Mouse (Mus musculus): ENCODE results near the gene Grin1. TPM values are rescaled to one million over a fixed set of nuclear protein-coding genes. Genes with fewer than 3 reads are reported as not detected.
A peak's percentile ranks its signal among the peaks of the same experiment; 100 is the strongest.

Gene Grin1
- polyA plus RNA-seq, 1 experiment from 2014 or later, result 11.3 TPM

- Histone ChIP-seq H3K4me1 (no peaks in the 10 kb centered on the region), H3K36me3 (peaks cover 92% of the 10 kb centered on the region), H3K4me2 (replicated peaks) (no peak overlapping the region), H3K4me3 (no peak overlapping the region), H3K27ac (no peak overlapping the region), H3K27me3 (replicated peaks) (no peaks in the 10 kb centered on the region), H3K9me3 (no peaks in the 10 kb centered on the region), H3K9ac (no peak overlapping the region)
- no peak for ATAC-seq (ENCODE audit: low FRiP score, low read depth)
- 96% methylated on average over 7 of the region's 7 CpGs for WGBS
Measured at GRCm38 (mm10) chr2:25348162-25348561, 29.2 kb upstream of the Grin1 start.

GRCm38 (mm10) chr2:25338303-25338702, 19.3 kb upstream of the Grin1 start:
- ATAC-seq (ENCODE audit: low FRiP score, low read depth), result no peak
- Histone ChIP-seq H3K9ac (no peak overlapping the region), H3K27me3 (replicated peaks) (no peaks in the 10 kb centered on the region), H3K4me3 (no peak overlapping the region), H3K4me1 (peaks cover 7% of the 10 kb centered on the region), H3K4me2 (replicated peaks) (no peak overlapping the region), H3K9me3 (no peaks in the 10 kb centered on the region), H3K27ac (no peak overlapping the region), H3K36me3 (peaks cover 83% of the 10 kb centered on the region)
- WGBS, result 92% methylated on average over 6 of the region's 6 CpGs

GRCm38 (mm10) chr2:25333569-25333968, 14.6 kb upstream of the Grin1 start:
- Histone ChIP-seq H3K36me3 (peaks cover 46% of the 10 kb centered on the region), H3K4me2 (replicated peaks) (peak overlapping the region; percentile 95), H3K27ac (no peak overlapping the region), H3K9ac (peak overlapping the region; percentile 85; the same call in 1 of the 2 replicates), H3K4me1 (peaks cover 17% of the 10 kb centered on the region), H3K27me3 (replicated peaks) (no peaks in the 10 kb centered on the region), H3K9me3 (no peaks in the 10 kb centered on the region), H3K4me3 (peak overlapping the region; percentile 86)
- ATAC-seq (ENCODE audit: low FRiP score, low read depth), result no peak
- 76% methylated on average over 2 of the region's 2 CpGs for WGBS

GRCm38 (mm10) chr2:25332286-25333160, 13.5 kb upstream of the Grin1 start, which contains the start of gene Man1b1:
Gene Man1b1, plus strand, starts transcription at chr2:25332338.
- Histone ChIP-seq H3K36me3 (peaks cover 36% of the 10 kb centered on the region), H3K9me3 (no peaks in the 10 kb centered on the region), H3K4me2 (replicated peaks) (peak within 1 kb of the TSS; percentile 95), H3K27ac (peak within 1 kb of the TSS; percentile 77), H3K4me3 (peak within 1 kb of the TSS; percentile 86), H3K9ac (peak within 1 kb of the TSS; percentile 85), H3K4me1 (peaks cover 17% of the 10 kb centered on the region), H3K27me3 (replicated peaks) (no peaks in the 10 kb centered on the region)
- peak; percentile 97 for ATAC-seq (ENCODE audit: low FRiP score, low read depth)
- WGBS, result under 1% methylated on average over 78 of the region's 78 CpGs

- Histone ChIP-seq H3K27ac (no peak overlapping the region), H3K4me1 (peaks cover 17% of the 10 kb centered on the region), H3K9ac (no peak overlapping the region; the same call in 1 of the 2 replicates), H3K4me2 (replicated peaks) (peak overlapping the region; percentile 95), H3K27me3 (replicated peaks) (no peaks in the 10 kb centered on the region), H3K4me3 (peak overlapping the region; percentile 86), H3K36me3 (peaks cover 25% of the 10 kb centered on the region), H3K9me3 (no peaks in the 10 kb centered on the region)
- no peak for ATAC-seq (ENCODE audit: low FRiP score, low read depth)
- 60% methylated on average over 9 of the region's 9 CpGs for WGBS
Measured at GRCm38 (mm10) chr2:25331470-25331869, 12.5 kb upstream of the Grin1 start.

GRCm38 (mm10) chr2:25328440-25328839, 9.5 kb upstream of the Grin1 start:
- ATAC-seq (ENCODE audit: low FRiP score, low read depth), result no peak
- Histone ChIP-seq H3K9ac (no peak overlapping the region), H3K4me2 (replicated peaks) (no peak overlapping the region), H3K9me3 (no peaks in the 10 kb centered on the region), H3K4me1 (peaks cover 12% of the 10 kb centered on the region), H3K27ac (no peak overlapping the region), H3K27me3 (replicated peaks) (no peaks in the 10 kb centered on the region), H3K36me3 (no peaks in the 10 kb centered on the region), H3K4me3 (no peak overlapping the region)
- WGBS, result 33% methylated on average over 7 of the region's 7 CpGs

- Histone ChIP-seq H3K27ac (no peak overlapping the region), H3K36me3 (no peaks in the 10 kb centered on the region), H3K9me3 (no peaks in the 10 kb centered on the region), H3K9ac (no peak overlapping the region), H3K27me3 (replicated peaks) (no peaks in the 10 kb centered on the region), H3K4me1 (0 out of 2 replicates have a peak, but pooled peaks cover under 1% of the 10 kb centered on the region), H3K4me2 (replicated peaks) (no peak overlapping the region), H3K4me3 (no peak overlapping the region)
- ATAC-seq (ENCODE audit: low FRiP score, low read depth), result no peak
- 86% methylated on average over 2 of the region's 2 CpGs for WGBS
Measured at GRCm38 (mm10) chr2:25326036-25326435, 7.0 kb upstream of the Grin1 start.

- H3K9me3 ChIP-seq, result no peaks in the 10 kb centered on the region
- no peak overlapping the region for H3K4me2 ChIP-seq (replicated peaks)
- no peak for ATAC-seq (ENCODE audit: low FRiP score, low read depth)
- no peaks in the 10 kb centered on the region for H3K36me3 ChIP-seq
- H3K27me3 ChIP-seq (replicated peaks), result peaks cover 51% of the 10 kb centered on the region
- WGBS, result 39% methylated on average over 2 of the region's 2 CpGs
- no peak overlapping the region for H3K4me3 ChIP-seq
- 0 out of 2 replicates have a peak, but pooled peaks cover 6% of the 10 kb centered on the region for H3K4me1 ChIP-seq
- H3K9ac ChIP-seq, result no peak overlapping the region
- no peak overlapping the region for H3K27ac ChIP-seq
Measured at GRCm38 (mm10) chr2:25320084-25320483, 1.1 kb upstream of the Grin1 start.

- H3K9me3 ChIP-seq, result no peaks in the 10 kb centered on the region
- WGBS, result 5% methylated on average over 31 of the region's 31 CpGs
- H3K4me3 ChIP-seq, result peak overlapping the region; percentile 41
- peak overlapping the region; percentile 47; the same call in 1 of the 2 replicates for H3K9ac ChIP-seq
- H3K27me3 ChIP-seq (replicated peaks), result peaks cover 66% of the 10 kb centered on the region
- H3K36me3 ChIP-seq, result no peaks in the 10 kb centered on the region
- ATAC-seq (ENCODE audit: low FRiP score, low read depth), result peak; percentile 56
- H3K4me1 ChIP-seq, result 0 out of 2 replicates have a peak, but pooled peaks cover 6% of the 10 kb centered on the region
- peak overlapping the region; percentile 72 for H3K4me2 ChIP-seq (replicated peaks)
- H3K27ac ChIP-seq, result no peak overlapping the region
Measured at GRCm38 (mm10) chr2:25318119-25318966, 644 bp downstream of the Grin1 start.

GRCm38 (mm10) chr2:25311491-25311891, 7.5 kb downstream of the Grin1 start:
- ATAC-seq (ENCODE audit: low FRiP score, low read depth), result no peak
- Histone ChIP-seq H3K27ac (no peak overlapping the region), H3K36me3 (no peaks in the 10 kb centered on the region), H3K4me3 (no peak overlapping the region), H3K4me1 (no peaks in the 10 kb centered on the region), H3K27me3 (replicated peaks) (peaks cover 93% of the 10 kb centered on the region), H3K4me2 (replicated peaks) (no peak overlapping the region), H3K9me3 (no peaks in the 10 kb centered on the region), H3K9ac (no peak overlapping the region)
- WGBS, result 5% methylated on average over 11 of the region's 11 CpGs

- Histone ChIP-seq H3K9me3 (no peaks in the 10 kb centered on the region), H3K4me1 (no peaks in the 10 kb centered on the region), H3K36me3 (no peaks in the 10 kb centered on the region), H3K27me3 (replicated peaks) (peaks cover 93% of the 10 kb centered on the region), H3K4me2 (replicated peaks) (no peak overlapping the region), H3K27ac (no peak overlapping the region), H3K4me3 (peak overlapping the region; percentile 11; the same call in 1 of the 2 replicates), H3K9ac (no peak overlapping the region)
- WGBS, result 1% methylated on average over 22 of the region's 22 CpGs
- no peak for ATAC-seq (ENCODE audit: low FRiP score, low read depth)
Measured at GRCm38 (mm10) chr2:25310969-25311368, 8.0 kb downstream of the Grin1 start.

- WGBS, result 55% methylated on average over 10 of the region's 10 CpGs
- Histone ChIP-seq H3K9me3 (no peaks in the 10 kb centered on the region), H3K4me3 (no peak overlapping the region), H3K36me3 (no peaks in the 10 kb centered on the region), H3K4me1 (0 out of 2 replicates have a peak, but pooled peaks cover 5% of the 10 kb centered on the region), H3K9ac (no peak overlapping the region), H3K27ac (no peak overlapping the region), H3K4me2 (replicated peaks) (no peak overlapping the region), H3K27me3 (replicated peaks) (peaks cover 93% of the 10 kb centered on the region)
- no peak for ATAC-seq (ENCODE audit: low FRiP score, low read depth)
Measured at GRCm38 (mm10) chr2:25310180-25310579, 8.8 kb downstream of the Grin1 start.
